Mouse (Mus musculus) adrenal gland, adult (tissue): ENCODE results near the gene Cd55.
"Not testable (repeated sequence)": the region's sequence is repeated elsewhere in the genome, so short reads cannot be mapped to it uniquely, and the experiment has no call there.

ENCODE experiments used
- DNase-seq, 2 experiments: peaks; one replicate each; pipeline ENCODE4 v3.0.0; 2022 to 2023; ENCODE audit warnings: low spot score in 1 of 2; ENCODE audit not compliant: inconsistent age in 2 of 2

Cd55 gene

GRCm38 (mm10) chr1:130427175-130427853 lies 35.2 kb downstream of the Cd55 start:
- DNase-seq, result not testable (repeated sequence)

- DNase-seq, result peak; percentile 7 to 25
Observed at GRCm38 (mm10) chr1:130422664-130423111, 39.9 kb downstream of the Cd55 start, which contains the start of gene Cd55b. Gene Cd55b (minus strand): TSS chr1:130423009.

- DNase-seq, result not testable (repeated sequence)
Observed at GRCm38 (mm10) chr1:130422033-130422432, 40.5 kb downstream of the Cd55 start.

GRCm38 (mm10) chr1:130397109-130397508 lies 65.4 kb downstream of the Cd55 start:
- not testable (repeated sequence) for DNase-seq
